Mouse (Mus musculus): ENCODE data around the gene Prokr2. TPM values are rescaled to one million over a fixed set of nuclear protein-coding genes. Genes with fewer than 3 reads are reported as not detected.
"Not testable (repeated sequence)": the region's sequence is repeated elsewhere in the genome, so short reads cannot be mapped to it uniquely, and the experiment has no call there.

Prokr2 gene
- total and polyA plus RNA-seq, 2 experiments from 2014 or later, result 0.30 to 0.76 TPM

- H3K4me1 ChIP-seq (ENCODE audit: control insufficient read depth, insufficient read depth), result peaks cover 60% of the 10 kb centered on the region
- no peaks in the 10 kb centered on the region for H3K27me3 ChIP-seq (ENCODE audit: control insufficient read depth, insufficient read depth, low read length)
- H3K4me3 ChIP-seq (ENCODE audit: low read depth, low read length), result no peak overlapping the region
- H3K36me3 ChIP-seq (replicated peaks; ENCODE audit: control insufficient read depth, insufficient read depth, low read length), result peaks cover 22% of the 10 kb centered on the region
- no peak overlapping the region for H3K9ac ChIP-seq (replicated peaks; ENCODE audit: low read depth, low read length)
- 73% methylated on average over 6 of the region's 6 CpGs for WGBS
- peak overlapping the region; percentile 78 for H3K27ac ChIP-seq (ENCODE audit: low read depth)
- DNase-seq (ENCODE audit: low spot score) (no peak), ATAC-seq (ENCODE audit: insufficient read depth, low read depth) (no peak)
- TF ChIP-seq CTCF (IDR thresholded peaks at IDR 0.05; ENCODE audit: low read depth), result no peak
- TF ChIP-seq EP300 (IDR thresholded peaks at IDR 0.05; ENCODE audit: low read depth), result no peak
- no peak overlapping the region for H3K4me2 ChIP-seq (ENCODE audit: low read depth, low read length)
- no peaks in the 10 kb centered on the region for H3K9me3 ChIP-seq (replicated peaks; ENCODE audit: control insufficient read depth, low read length)
Observed at GRCm38 (mm10) chr2:132290808-132291207, 94.4 kb downstream of the Prokr2 start.

- 64% methylated on average over 5 of the region's 7 CpGs for WGBS
- DNase-seq (ENCODE audit: low spot score); H3K27ac ChIP-seq (ENCODE audit: low read depth); ATAC-seq (ENCODE audit: insufficient read depth, low read depth); H3K4me3 ChIP-seq (ENCODE audit: low read depth, low read length); H3K9ac ChIP-seq (replicated peaks; ENCODE audit: low read depth, low read length); H3K4me2 ChIP-seq (ENCODE audit: low read depth, low read length); H3K9me3 ChIP-seq (replicated peaks; ENCODE audit: control insufficient read depth, low read length); H3K36me3 ChIP-seq (replicated peaks; ENCODE audit: control insufficient read depth, insufficient read depth, low read length); H3K27me3 ChIP-seq (ENCODE audit: control insufficient read depth, insufficient read depth, low read length): not testable (repeated sequence)
- peaks cover 69% of the 10 kb centered on the region for H3K4me1 ChIP-seq (ENCODE audit: control insufficient read depth, insufficient read depth)
Observed at GRCm38 (mm10) chr2:132289213-132289612, 96.0 kb downstream of the Prokr2 start.

Other genes with a start within 250 kb of the Prokr2 start
- gene Slc23a2, start 240.3 kb downstream of the Prokr2 start, total RNA-seq (2014; rRNA removed; ENCODE audit: low replicate concordance), result 13.9 and 19.2 TPM in 2 replicates
- gene Slc23a2, start 240.3 kb downstream of the Prokr2 start, polyA plus RNA-seq (2015; fragmentation: Nextera tagmentation; extraction: Ambion mirVana), result 7.8 and 8.6 TPM in 2 replicates
- 32.5 and 46.1 TPM in 2 replicates for gene Tmem230, start 137.6 kb downstream of the Prokr2 start, total RNA-seq (2014; rRNA removed; ENCODE audit: low replicate concordance)
- 37.1 and 41.8 TPM in 2 replicates for gene Tmem230, start 137.6 kb downstream of the Prokr2 start, polyA plus RNA-seq (2015; fragmentation: Nextera tagmentation; extraction: Ambion mirVana)
- gene Pcna, start 132.1 kb downstream of the Prokr2 start, total RNA-seq (2014; rRNA removed; ENCODE audit: low replicate concordance), result 142 and 167 TPM in 2 replicates
- 74.8 and 82.4 TPM in 2 replicates for gene Pcna, start 132.1 kb downstream of the Prokr2 start, polyA plus RNA-seq (2015; fragmentation: Nextera tagmentation; extraction: Ambion mirVana)
- 61.5 and 74.0 TPM in 2 replicates for gene Cds2, start 122.3 kb downstream of the Prokr2 start, total RNA-seq (2014; rRNA removed; ENCODE audit: low replicate concordance)
- 22.6 and 26.7 TPM in 2 replicates for gene Cds2, start 122.3 kb downstream of the Prokr2 start, polyA plus RNA-seq (2015; fragmentation: Nextera tagmentation; extraction: Ambion mirVana)
- 26.4 and 37.5 TPM in 2 replicates for gene Gpcpd1, start 202.3 kb upstream of the Prokr2 start, total RNA-seq (2014; rRNA removed; ENCODE audit: low replicate concordance)
- 60.5 and 67.9 TPM in 2 replicates for gene Gpcpd1, start 202.3 kb upstream of the Prokr2 start, polyA plus RNA-seq (2015; fragmentation: Nextera tagmentation; extraction: Ambion mirVana)

Data from heart, postnatal 0 days (tissue).